Mouse (Mus musculus): Measurements from ENCODE around the gene Krt6a. TPM values are rescaled to one million over a fixed set of nuclear protein-coding genes. Genes with fewer than 3 reads are reported as not detected.

Krt6a gene
- polyA plus RNA-seq, 1 experiment from 2014 or later, result not detected

DNA sequence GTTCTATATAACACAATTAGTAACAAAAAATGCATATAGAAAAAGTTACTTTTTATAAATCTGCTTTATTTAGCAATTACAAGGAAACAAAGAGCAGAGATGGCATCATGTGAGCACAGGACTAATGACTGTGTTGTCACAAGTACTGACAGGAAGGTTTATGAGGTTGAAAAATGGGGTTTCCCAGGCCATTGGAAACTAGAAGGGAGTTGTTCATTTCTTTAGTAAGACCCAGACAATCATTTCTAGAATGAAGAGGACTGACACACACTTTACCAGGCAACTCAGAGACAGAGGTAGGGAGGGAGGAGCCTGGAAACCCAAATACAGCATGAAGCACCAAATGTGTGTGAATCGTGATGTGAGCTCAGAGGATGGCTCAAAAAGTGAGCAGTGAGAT, 18.1 kb downstream of the Krt6a start:
- no peaks in the 10 kb centered on the region for H3K4me1 ChIP-seq (replicated peaks; ENCODE audit: control insufficient read depth, insufficient read depth, low read length)
- WGBS, result 96% methylated on average over 1 of the region's 1 CpGs
- no peak overlapping the region for H3K9ac ChIP-seq (replicated peaks; ENCODE audit: low read depth, low read length)
- H3K27me3 ChIP-seq (replicated peaks; ENCODE audit: control insufficient read depth, insufficient read depth, low read length), result no peaks in the 10 kb centered on the region
- no peak overlapping the region for H3K4me2 ChIP-seq (ENCODE audit: low read length)
- no peak overlapping the region for H3K27ac ChIP-seq (ENCODE audit: low read length)
- ATAC-seq, result no peak
- no peak overlapping the region for H3K4me3 ChIP-seq (replicated peaks; ENCODE audit: low read length)
- no peaks in the 10 kb centered on the region for H3K9me3 ChIP-seq (ENCODE audit: control insufficient read depth, low read length)
- H3K36me3 ChIP-seq (ENCODE audit: control insufficient read depth, insufficient read depth), result no peaks in the 10 kb centered on the region

DNA sequence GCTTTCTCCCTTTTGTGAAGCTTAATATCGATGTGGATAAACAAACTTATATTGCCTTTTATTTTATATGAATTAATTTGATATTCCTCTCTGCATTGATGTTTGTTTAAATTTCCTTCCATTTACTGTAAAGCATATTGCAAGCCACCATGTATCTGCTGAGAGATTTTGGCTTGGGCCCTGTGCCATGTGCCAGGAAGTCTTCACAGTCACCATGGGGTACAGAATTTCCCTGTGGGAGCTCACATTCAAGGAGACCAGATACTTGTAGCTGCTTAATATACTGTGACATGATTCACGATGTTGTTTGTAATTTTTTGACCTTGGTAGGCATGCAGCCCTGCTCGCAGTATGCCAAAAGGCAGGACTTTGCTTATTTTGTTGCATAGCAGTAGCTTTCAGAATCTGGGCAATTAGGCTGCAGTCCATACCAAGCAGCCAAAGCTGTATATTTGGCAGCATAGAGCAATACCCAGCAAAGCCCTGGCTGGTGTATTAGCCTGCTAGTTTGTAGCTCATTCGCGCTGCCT, 41.3 kb downstream of the Krt6a start:
- ATAC-seq, result no peak

DNA sequence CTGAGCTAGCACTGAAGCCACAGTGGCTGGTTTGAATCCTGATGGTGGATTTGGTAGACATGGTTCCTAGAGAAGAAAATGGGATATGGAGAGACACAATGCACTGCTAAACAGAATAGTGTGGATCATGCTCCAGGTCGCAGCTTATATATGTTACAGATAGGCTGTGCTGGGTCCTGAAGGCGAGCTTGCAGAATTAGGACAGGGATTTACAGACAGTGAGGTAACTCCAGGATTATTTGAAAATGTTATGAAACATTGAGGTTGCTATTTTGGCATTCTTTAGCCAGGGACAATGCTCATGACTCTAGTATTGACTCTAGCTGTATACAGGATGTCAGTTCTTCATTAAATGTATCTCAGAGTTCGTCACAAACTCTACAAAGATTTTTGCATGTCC, 46.8 kb downstream of the Krt6a start, which contains the start of gene Gm5478:
Gene Gm5478, minus strand, starts transcription at position 101 of the 400 bp plus-strand sequence.
- Histone ChIP-seq H3K9me3 (ENCODE audit: control insufficient read depth, low read length) (no peaks in the 10 kb centered on the region), H3K4me1 (replicated peaks; ENCODE audit: control insufficient read depth, insufficient read depth, low read length) (no peaks in the 10 kb centered on the region), H3K27ac (ENCODE audit: low read length) (no peak within 1 kb of the TSS), H3K36me3 (ENCODE audit: control insufficient read depth, insufficient read depth) (no peaks in the 10 kb centered on the region), H3K4me2 (ENCODE audit: low read length) (no peak within 1 kb of the TSS), H3K4me3 (replicated peaks; ENCODE audit: low read length) (no peak within 1 kb of the TSS), H3K9ac (replicated peaks; ENCODE audit: low read depth, low read length) (no peak within 1 kb of the TSS), H3K27me3 (replicated peaks; ENCODE audit: control insufficient read depth, insufficient read depth, low read length) (no peaks in the 10 kb centered on the region)
- 75% methylated on average over 3 of the region's 3 CpGs for WGBS
- ATAC-seq, result no peak

More for the DNA sequence above, 41.3 kb downstream of the Krt6a start:
- Histone ChIP-seq H3K9ac (replicated peaks; ENCODE audit: low read depth, low read length) (no peak overlapping the region), H3K27ac (ENCODE audit: low read length) (no peak overlapping the region), H3K4me1 (replicated peaks; ENCODE audit: control insufficient read depth, insufficient read depth, low read length) (no peaks in the 10 kb centered on the region), H3K4me3 (replicated peaks; ENCODE audit: low read length) (no peak overlapping the region), H3K36me3 (ENCODE audit: control insufficient read depth, insufficient read depth) (no peaks in the 10 kb centered on the region), H3K4me2 (ENCODE audit: low read length) (no peak overlapping the region), H3K9me3 (ENCODE audit: control insufficient read depth, low read length) (no peaks in the 10 kb centered on the region), H3K27me3 (replicated peaks; ENCODE audit: control insufficient read depth, insufficient read depth, low read length) (no peaks in the 10 kb centered on the region)
- 81% methylated on average over 5 of the region's 5 CpGs for WGBS

Small RNAs within 50 kb of the gene (microRNA-seq; reads per million reads assigned to microRNA genes)
- gene Gm44323, result not detected
- gene Gm44342, result not detected
- not detected for gene Gm44383
- not detected for gene Gm44479

Other genes with a start within 250 kb of the Krt6a start
- gene Krt88, start 246.6 kb downstream of the Krt6a start, polyA plus RNA-seq (2015; fragmentation: Nextera tagmentation; extraction: Ambion mirVana), result not detected in 2 replicates
- not detected in 2 replicates for gene Krt81, start 230.6 kb downstream of the Krt6a start, polyA plus RNA-seq (2015; fragmentation: Nextera tagmentation; extraction: Ambion mirVana)
- not detected in 2 replicates for gene Krt86, start 220.8 kb downstream of the Krt6a start, polyA plus RNA-seq (2015; fragmentation: Nextera tagmentation; extraction: Ambion mirVana)
- gene Krt83, start 202.8 kb downstream of the Krt6a start, polyA plus RNA-seq (2015; fragmentation: Nextera tagmentation; extraction: Ambion mirVana), result not detected in 2 replicates
- not detected in 2 replicates for gene Gm49425, start 177.0 kb downstream of the Krt6a start, polyA plus RNA-seq (2015; fragmentation: Nextera tagmentation; extraction: Ambion mirVana)
- not detected in 2 replicates for gene Krt84, start 161.5 kb downstream of the Krt6a start, polyA plus RNA-seq (2015; fragmentation: Nextera tagmentation; extraction: Ambion mirVana)
- not detected in 2 replicates for gene Krt82, start 143.6 kb downstream of the Krt6a start, polyA plus RNA-seq (2015; fragmentation: Nextera tagmentation; extraction: Ambion mirVana)
- gene Krt90, start 131.4 kb downstream of the Krt6a start, polyA plus RNA-seq (2015; fragmentation: Nextera tagmentation; extraction: Ambion mirVana), result 0.08 and 0.09 TPM in 2 replicates
- 0.10 TPM in 1 of 2 replicates, not detected in the other for gene Krt75, start 120.4 kb downstream of the Krt6a start, polyA plus RNA-seq (2015; fragmentation: Nextera tagmentation; extraction: Ambion mirVana)
- gene Gm5414, start 66.1 kb downstream of the Krt6a start, polyA plus RNA-seq (2015; fragmentation: Nextera tagmentation; extraction: Ambion mirVana), result not detected in 2 replicates
- gene Gm5478, start 46.9 kb downstream of the Krt6a start, polyA plus RNA-seq (2015; fragmentation: Nextera tagmentation; extraction: Ambion mirVana), result not detected in 2 replicates
- not detected in 2 replicates for gene Krt6b, start 14.0 kb downstream of the Krt6a start, polyA plus RNA-seq (2015; fragmentation: Nextera tagmentation; extraction: Ambion mirVana)
- gene Krt5, start 18.6 kb upstream of the Krt6a start, polyA plus RNA-seq (2015; fragmentation: Nextera tagmentation; extraction: Ambion mirVana), result 0.73 TPM in 1 of 2 replicates, not detected in the other
- not detected in 2 replicates for gene Krt71, start 48.8 kb upstream of the Krt6a start, polyA plus RNA-seq (2015; fragmentation: Nextera tagmentation; extraction: Ambion mirVana)
- not detected in 2 replicates for gene Krt72, start 92.2 kb upstream of the Krt6a start, polyA plus RNA-seq (2015; fragmentation: Nextera tagmentation; extraction: Ambion mirVana)
- gene Krt73, start 108.0 kb upstream of the Krt6a start, polyA plus RNA-seq (2015; fragmentation: Nextera tagmentation; extraction: Ambion mirVana), result 0.41 and 0.80 TPM in 2 replicates
- gene Krt2, start 123.9 kb upstream of the Krt6a start, polyA plus RNA-seq (2015; fragmentation: Nextera tagmentation; extraction: Ambion mirVana), result 0.08 TPM in 1 of 2 replicates, not detected in the other
- gene Krt1, start 156.5 kb upstream of the Krt6a start, polyA plus RNA-seq (2015; fragmentation: Nextera tagmentation; extraction: Ambion mirVana), result 8.2 and 10.8 TPM in 2 replicates
- 0.49 and 0.94 TPM in 2 replicates for gene Krt77, start 175.4 kb upstream of the Krt6a start, polyA plus RNA-seq (2015; fragmentation: Nextera tagmentation; extraction: Ambion mirVana)
- gene Krt76, start 198.6 kb upstream of the Krt6a start, polyA plus RNA-seq (2015; fragmentation: Nextera tagmentation; extraction: Ambion mirVana), result not detected in 2 replicates
- 0.55 TPM in 1 of 2 replicates, not detected in the other for gene Krt4, start 230.4 kb upstream of the Krt6a start, polyA plus RNA-seq (2015; fragmentation: Nextera tagmentation; extraction: Ambion mirVana)
- gene Krt79, start 246.0 kb upstream of the Krt6a start, polyA plus RNA-seq (2015; fragmentation: Nextera tagmentation; extraction: Ambion mirVana), result 0.15 and 0.38 TPM in 2 replicates

Data from forebrain, embryonic 16.5 days (tissue).